Mouse (Mus musculus) gastrocnemius, adult 18-20 months (tissue): Measurements from ENCODE around the gene Rnf115. TPM values are rescaled to one million over a fixed set of nuclear protein-coding genes. Genes with fewer than 3 reads are reported as not detected.

Experiments used
- DNase-seq: peaks from one replicate; pipeline ENCODE4 v3.0.0; 2021; ENCODE audit warnings: low spot score
- total RNA-seq, 2 experiments: library from RNA; stranded (reverse); gene quantifications; 2 replicates each; pipeline ENCODE4 v1.2.3; 2021

Rnf115 gene
- total RNA-seq, 2 experiments from 2014 or later, result 55.7 to 103 TPM

- no peak for DNase-seq
These were observed 45.5 kb downstream of the Rnf115 start for GRCm38 (mm10) chr3:96772949-96773348.

- no peak for DNase-seq
These were observed 49.7 kb downstream of the Rnf115 start for GRCm38 (mm10) chr3:96777120-96777519.

- no peak for DNase-seq
These were observed 54.8 kb downstream of the Rnf115 start for GRCm38 (mm10) chr3:96782236-96782635.

- DNase-seq, result no peak
These were observed 60.3 kb downstream of the Rnf115 start for GRCm38 (mm10) chr3:96787784-96788183.

- peak; percentile 46 for DNase-seq
These were observed 61.0 kb downstream of the Rnf115 start for GRCm38 (mm10) chr3:96788506-96788905.

- no peak for DNase-seq
These were observed 72.8 kb downstream of the Rnf115 start for GRCm38 (mm10) chr3:96800254-96800653.

GRCm38 (mm10) chr3:96802214-96802613 lies 74.8 kb downstream of the Rnf115 start:
- DNase-seq, result no peak

- no peak for DNase-seq
These were observed 80.7 kb downstream of the Rnf115 start for GRCm38 (mm10) chr3:96808136-96808535.

- no peak for DNase-seq
These were observed 81.2 kb downstream of the Rnf115 start for GRCm38 (mm10) chr3:96808651-96809050.

GRCm38 (mm10) chr3:96811232-96811631 lies 83.8 kb downstream of the Rnf115 start:
- DNase-seq, result no peak

GRCm38 (mm10) chr3:96812395-96813091 lies 85.1 kb downstream of the Rnf115 start:
- DNase-seq, result peak; percentile 81

GRCm38 (mm10) chr3:96813106-96813505 lies 85.6 kb downstream of the Rnf115 start:
- DNase-seq, result peak; percentile 49

GRCm38 (mm10) chr3:96813591-96814244 lies 86.3 kb downstream of the Rnf115 start:
- DNase-seq, result no peak

GRCm38 (mm10) chr3:96814342-96814741 lies 86.9 kb downstream of the Rnf115 start:
- DNase-seq, result no peak

GRCm38 (mm10) chr3:96820116-96820915 lies 92.9 kb downstream of the Rnf115 start:
- no peak for DNase-seq

GRCm38 (mm10) chr3:96821581-96821980 lies 94.1 kb downstream of the Rnf115 start:
- no peak for DNase-seq

GRCm38 (mm10) chr3:96823701-96824100 lies 96.2 kb downstream of the Rnf115 start:
- no peak for DNase-seq

GRCm38 (mm10) chr3:96824614-96825013 lies 97.2 kb downstream of the Rnf115 start:
- no peak for DNase-seq

- no peak for DNase-seq
These were observed 97.8 kb downstream of the Rnf115 start for GRCm38 (mm10) chr3:96825261-96825660.

GRCm38 (mm10) chr3:96828308-96828864 lies 100.9 kb downstream of the Rnf115 start:
- no peak for DNase-seq

GRCm38 (mm10) chr3:96828984-96829383 lies 101.5 kb downstream of the Rnf115 start, which contains the start of the genes Pdzk1 and Cd160:
Pdzk1 (plus strand) TSS chr3:96829284.
Cd160 (minus strand) TSS chr3:96829351.
- no peak for DNase-seq

GRCm38 (mm10) chr3:96829856-96830255 lies 102.4 kb downstream of the Rnf115 start:
- DNase-seq, result no peak
